Mouse (Mus musculus) cerebral cortex, adult 2 months (tissue): ENCODE data around the gene Tnrc6a.

ENCODE experiments used
- WGBS: fragments of 180-500 bp; shearing (Covaris S2); methylation state at CpG from one replicate; pipeline ENCODE4 v1.1.7; 2018; 5-methylcytosine and 5-hydroxymethylcytosine counted together

Tnrc6a gene

DNA sequence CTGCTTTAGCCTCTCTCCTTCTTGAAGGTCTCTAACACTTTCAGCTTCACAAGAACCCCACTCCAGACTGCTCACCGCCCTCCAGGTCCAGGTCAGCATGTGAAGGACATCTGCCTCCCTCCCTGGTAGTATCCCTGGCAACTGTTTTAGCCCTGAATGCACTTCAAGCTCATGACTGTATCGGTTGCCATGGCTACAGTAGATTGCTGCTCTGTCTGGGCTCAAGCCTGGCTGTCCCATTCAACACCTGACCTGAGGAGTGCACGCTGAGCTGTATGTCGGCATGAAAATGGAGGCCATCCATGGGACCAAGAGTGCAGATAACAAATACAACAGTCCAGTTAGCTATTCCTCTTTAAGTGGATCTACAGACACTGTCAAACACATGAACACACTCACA lies 114.9 kb downstream of the Tnrc6a start:
- WGBS: 74% methylated on average over 4 of the region's 4 CpGs

DNA sequence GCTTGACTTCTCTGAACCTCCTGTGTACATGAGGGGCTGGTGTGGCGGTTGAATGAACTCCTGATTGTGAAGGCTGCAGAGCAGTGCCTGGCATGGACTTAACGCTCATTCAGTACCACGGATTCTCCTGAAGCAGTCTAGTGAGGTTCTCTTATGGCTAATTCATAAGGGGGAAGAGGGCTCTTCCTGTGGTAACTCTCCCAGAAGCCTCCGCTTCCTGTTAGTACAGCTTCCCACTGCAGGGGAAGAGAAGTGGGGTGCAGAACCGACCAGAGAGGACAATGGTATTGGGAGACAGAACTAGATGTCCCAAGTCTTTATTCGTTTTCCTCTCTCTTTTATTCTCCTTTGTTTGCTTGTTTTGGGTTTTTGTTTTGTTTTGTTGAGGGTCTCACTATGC lies 116.4 kb downstream of the Tnrc6a start:
- WGBS: 68% methylated on average over 6 of the region's 6 CpGs

DNA sequence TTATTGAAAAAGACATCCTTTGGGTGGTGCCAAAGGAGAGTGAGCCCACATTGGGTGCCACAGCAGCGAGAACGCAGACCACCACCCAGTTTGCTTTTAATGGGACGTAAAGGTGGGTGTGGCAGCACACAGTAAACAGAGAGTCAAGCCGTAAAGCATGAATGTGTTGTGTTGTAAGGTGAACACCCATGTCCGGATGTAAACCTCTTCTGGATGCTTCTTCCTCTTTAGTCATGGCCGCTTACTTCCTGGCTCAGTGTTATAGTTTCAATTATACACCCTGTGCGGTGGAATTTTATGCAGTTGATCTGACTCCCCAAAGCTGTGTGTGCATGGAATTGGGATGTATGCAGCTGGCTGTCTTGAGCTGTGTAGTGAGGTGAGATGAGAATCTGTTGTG lies 118.6 kb downstream of the Tnrc6a start:
- 85% methylated on average over 7 of the region's 7 CpGs for WGBS

DNA sequence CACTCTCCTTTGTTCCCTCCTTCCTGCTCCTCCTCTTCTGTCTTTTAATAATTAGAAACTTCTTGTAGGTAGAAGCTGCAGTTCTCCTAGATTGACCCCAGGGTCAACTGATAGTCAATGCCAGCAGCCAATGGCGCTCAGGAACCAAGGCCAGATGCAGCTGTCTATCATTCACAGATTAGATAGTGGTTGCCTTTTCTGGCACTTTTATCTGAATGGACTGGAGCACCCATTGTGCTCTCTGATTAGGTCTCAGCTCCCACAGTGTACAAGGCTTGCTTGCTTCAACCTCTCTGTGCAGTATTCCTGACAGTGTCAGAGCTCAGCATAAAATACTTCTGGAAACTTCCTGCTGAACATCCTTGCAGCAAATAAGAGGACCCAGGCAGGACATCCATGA lies 121.1 kb downstream of the Tnrc6a start:
- 91% methylated on average over 1 of the region's 1 CpGs for WGBS
